Comparison of ENCODE assay signal across 17 mouse cellular contexts in genomic region chr2:67657372-67657771, GRCm38 (mm10).
DNase-seq lines count a peak whose midpoint lies in the region; TF ChIP-seq lines count a peak whose summit lies in the region.
"Had no signal": no experiment of that assay in that cellular context is flagged by ENCODE, and none has a peak within 500 bp of the region (broad histone marks: within the 10 kb centered on the region; RNA-seq: fewer than 3 reads in every experiment).

No protein-coding gene starts in this region.

- no peak overlapping the region for H3K27ac ChIP-seq in gastrocnemius, adult 2 months
- H3K27ac ChIP-seq: embryonic facial prominence, embryonic 15.5 days; heart, adult 2 months; heart, embryonic 15.5 days; hindbrain, embryonic 10.5 days; liver, embryonic 14.5 days had no signal

- DNase-seq in cerebellum, adult 9-11 months = peak; percentile 10
- no peak for DNase-seq in cerebellum, adult 11-12 months
- DNase-seq in gastrocnemius, adult 2 months = peak; percentile 18
- DNase-seq in gastrocnemius, postnatal 10 days = no peak
- DNase-seq in right cerebral cortex, adult 18-20 months = peak; percentile 33
- no peak for DNase-seq in right cerebral cortex, postnatal 14 days
- DNase-seq in telencephalon, adult 2 months (ENCODE audit: low read depth, low spot score) = peak; percentile 77
- no peak for DNase-seq in adrenal gland, postnatal 4 days (ENCODE audit: low spot score in 2 of 2)
- DNase-seq: adrenal gland, adult 8-10 months; heart, adult 2 months; kidney, adult 8-10 months; kidney, postnatal 25 days; midbrain, embryonic 14.5 days had no signal

- H3K4me3 ChIP-seq in gastrocnemius, adult 2 months = no peak overlapping the region
- H3K4me3 ChIP-seq: embryonic facial prominence, embryonic 15.5 days; heart, adult 2 months; heart, embryonic 15.5 days; hindbrain, embryonic 10.5 days had no signal

- TF ChIP-seq CTCF in gastrocnemius, adult 2 months (IDR thresholded peaks at IDR 0.05) = no peak

- intact Hi-C loops in gastrocnemius, adult 2 months (cut with DNase I) = no loop called here

Comparison
In these comparisons a context has a peak if more than half of its experiments do, and no peak if none do; other contexts are left out.
1. DNase-seq: peak in cerebellum, adult 9-11 months (single experiment), gastrocnemius, adult 2 months (single experiment), right cerebral cortex, adult 18-20 months (single experiment) and telencephalon, adult 2 months (single experiment); none in cerebellum, adult 11-12 months (single experiment), gastrocnemius, postnatal 10 days (single experiment), right cerebral cortex, postnatal 14 days (single experiment) and adrenal gland, postnatal 4 days (0 of 2).